Mouse (Mus musculus) neural tube, embryonic 14.5 days (tissue): ENCODE measurements at regions not wholly inside any gene's neighbourhood (a gene's known extent, or its start where the extent isn't known, plus 50 kb on each side); places are given as distances from the start of the nearest gene placed in this dataset.

Source experiments
- ATAC-seq: fragments of 200-750 bp; cut with Nextera tagmentation; 2 replicates; pipeline ENCODE4 v1.8.0; 2017; ENCODE audit warnings: low read depth, mild to moderate bottlenecking, moderate TSS enrichment, moderate library complexity
- H3K27ac ChIP-seq: fragments of 300-500 bp; sonication (generic); 2 replicates; pipeline ENCODE4 v1.5.1; 2014; ENCODE audit warnings: low read depth, mild to moderate bottlenecking, control low read depth, low read length, moderate library complexity, mixed read lengths
- H3K27me3 ChIP-seq: fragments of 300-500 bp; sonication (generic); 2 replicates; pipeline ENCODE4 v1.6.1; 2014; ENCODE audit warnings: low read length; ENCODE audit not compliant: control insufficient read depth, insufficient read depth
- H3K36me3 ChIP-seq: fragments of 300-500 bp; sonication (generic); 2 replicates; pipeline ENCODE4 v1.6.1; 2014; ENCODE audit warnings: low read length, mixed read lengths; ENCODE audit not compliant: control insufficient read depth, insufficient read depth
- H3K4me1 ChIP-seq: fragments of 300-500 bp; sonication (generic); 2 replicates; pipeline ENCODE4 v1.6.1; 2014; ENCODE audit warnings: low read length; ENCODE audit not compliant: control insufficient read depth, insufficient read depth
- H3K4me2 ChIP-seq: fragments of 300-500 bp; sonication (generic); 2 replicates; pipeline ENCODE4 v1.6.1; 2014; ENCODE audit warnings: mild to moderate bottlenecking, low read depth, low read length, control low read depth
- H3K4me3 ChIP-seq: fragments of 300-500 bp; sonication (generic); 2 replicates; pipeline ENCODE4 v1.5.1; 2014; ENCODE audit warnings: low read depth, low read length, control low read depth, mixed read lengths
- H3K9ac ChIP-seq: fragments of 300-500 bp; sonication (generic); replicated peaks from 2 replicates; pipeline ENCODE4 v1.6.1; 2014; ENCODE audit warnings: low read depth, mild to moderate bottlenecking, control low read depth, low read length, mixed read lengths
- H3K9me3 ChIP-seq: fragments of 300-500 bp; sonication (generic); 2 replicates; pipeline ENCODE4 v1.6.1; 2016; ENCODE audit warnings: low read length; ENCODE audit not compliant: control insufficient read depth
- WGBS: fragments of 180-500 bp; shearing (Covaris S2); extraction: QIAGEN DNeasy Blood & Tissue Kit; methylation state at CpG from one replicate; pipeline ENCODE4 v1.1.7; 2014; 5-methylcytosine and 5-hydroxymethylcytosine counted together

GRCm38 (mm10) chr14:21932771-21933170 lies 56.6 kb downstream of the Zfp503 start:
- WGBS = 85% methylated on average over 2 of the region's 2 CpGs
- ATAC-seq = no peak

DNA sequence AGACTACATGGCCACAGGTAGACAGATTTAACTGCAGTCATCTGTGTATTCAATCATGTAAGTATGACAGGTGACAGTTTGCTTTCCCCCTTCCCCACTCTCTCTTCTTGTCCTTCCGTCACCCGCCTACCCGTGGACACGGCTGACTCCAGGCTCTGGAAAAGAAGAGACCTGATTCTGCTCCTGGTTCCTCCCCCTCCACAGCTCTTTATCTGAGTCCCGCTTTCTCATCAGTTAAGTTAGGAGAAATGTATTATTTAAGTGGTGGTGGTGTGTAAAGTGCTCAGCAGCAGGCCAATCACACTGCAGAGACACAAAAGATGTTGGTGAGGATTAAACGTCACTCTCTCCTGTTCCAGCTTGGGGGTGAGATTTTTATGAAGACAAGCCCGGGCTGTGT lies 57.5 kb downstream of the Zfp503 start:
- Histone ChIP-seq H3K9me3 (no peaks in the 10 kb centered on the region), H3K4me2 (no peak overlapping the region), H3K27ac (no peak overlapping the region), H3K36me3 (no peaks in the 10 kb centered on the region), H3K4me3 (no peak overlapping the region), H3K27me3 (no peaks in the 10 kb centered on the region), H3K4me1 (no peaks in the 10 kb centered on the region), H3K9ac (no peak overlapping the region)
- ATAC-seq = no peak
- 73% methylated on average over 7 of the region's 7 CpGs for WGBS

More at GRCm38 (mm10) chr14:21932771-21933170, 56.6 kb downstream of the Zfp503 start:
- no peak overlapping the region for H3K4me2 ChIP-seq
- no peak overlapping the region for H3K27ac ChIP-seq
- H3K9me3 ChIP-seq = no peaks in the 10 kb centered on the region
- H3K27me3 ChIP-seq = no peaks in the 10 kb centered on the region
- H3K9ac ChIP-seq = no peak overlapping the region
- no peaks in the 10 kb centered on the region for H3K36me3 ChIP-seq
- H3K4me3 ChIP-seq = no peak overlapping the region
- H3K4me1 ChIP-seq = no peaks in the 10 kb centered on the region

DNA sequence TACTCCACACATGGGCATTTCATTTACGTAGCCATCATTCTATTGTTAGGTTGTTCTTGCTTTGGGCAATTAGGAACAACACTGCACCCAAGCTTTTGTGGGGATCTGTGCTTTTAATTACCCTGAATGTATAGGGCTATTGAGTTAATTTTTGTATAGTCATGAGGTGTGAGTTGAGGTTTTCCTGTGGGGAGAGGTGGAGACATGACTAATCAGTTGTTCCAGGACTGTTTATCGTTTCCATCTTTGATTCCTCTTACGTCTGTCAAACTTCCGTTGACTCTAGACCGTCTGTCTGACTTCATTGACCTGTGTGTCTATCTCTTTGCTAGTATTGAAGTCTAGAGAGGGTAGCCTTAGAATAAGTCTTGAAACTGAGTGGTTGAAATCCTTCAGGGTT lies 60.4 kb downstream of the Zfp503 start:
- no peak overlapping the region for H3K4me3 ChIP-seq
- no peak overlapping the region for H3K27ac ChIP-seq
- H3K27me3 ChIP-seq = no peaks in the 10 kb centered on the region
- no peaks in the 10 kb centered on the region for H3K4me1 ChIP-seq
- H3K36me3 ChIP-seq = no peaks in the 10 kb centered on the region
- no peaks in the 10 kb centered on the region for H3K9me3 ChIP-seq
- H3K9ac ChIP-seq = no peak overlapping the region
- no peak overlapping the region for H3K4me2 ChIP-seq
- 89% methylated on average over 5 of the region's 5 CpGs for WGBS
- ATAC-seq = no peak

- no peaks in the 10 kb centered on the region for H3K4me1 ChIP-seq
- no peak overlapping the region for H3K4me2 ChIP-seq
- H3K9ac ChIP-seq = no peak overlapping the region
- no peak for ATAC-seq
- no peaks in the 10 kb centered on the region for H3K27me3 ChIP-seq
- no peak overlapping the region for H3K4me3 ChIP-seq
- H3K27ac ChIP-seq = no peak overlapping the region
- H3K9me3 ChIP-seq = no peaks in the 10 kb centered on the region
- WGBS = 84% methylated on average over 3 of the region's 3 CpGs
- H3K36me3 ChIP-seq = no peaks in the 10 kb centered on the region
These were observed 67.9 kb upstream of the Comtd1 start for GRCm38 (mm10) chr14:21916671-21917070.

DNA sequence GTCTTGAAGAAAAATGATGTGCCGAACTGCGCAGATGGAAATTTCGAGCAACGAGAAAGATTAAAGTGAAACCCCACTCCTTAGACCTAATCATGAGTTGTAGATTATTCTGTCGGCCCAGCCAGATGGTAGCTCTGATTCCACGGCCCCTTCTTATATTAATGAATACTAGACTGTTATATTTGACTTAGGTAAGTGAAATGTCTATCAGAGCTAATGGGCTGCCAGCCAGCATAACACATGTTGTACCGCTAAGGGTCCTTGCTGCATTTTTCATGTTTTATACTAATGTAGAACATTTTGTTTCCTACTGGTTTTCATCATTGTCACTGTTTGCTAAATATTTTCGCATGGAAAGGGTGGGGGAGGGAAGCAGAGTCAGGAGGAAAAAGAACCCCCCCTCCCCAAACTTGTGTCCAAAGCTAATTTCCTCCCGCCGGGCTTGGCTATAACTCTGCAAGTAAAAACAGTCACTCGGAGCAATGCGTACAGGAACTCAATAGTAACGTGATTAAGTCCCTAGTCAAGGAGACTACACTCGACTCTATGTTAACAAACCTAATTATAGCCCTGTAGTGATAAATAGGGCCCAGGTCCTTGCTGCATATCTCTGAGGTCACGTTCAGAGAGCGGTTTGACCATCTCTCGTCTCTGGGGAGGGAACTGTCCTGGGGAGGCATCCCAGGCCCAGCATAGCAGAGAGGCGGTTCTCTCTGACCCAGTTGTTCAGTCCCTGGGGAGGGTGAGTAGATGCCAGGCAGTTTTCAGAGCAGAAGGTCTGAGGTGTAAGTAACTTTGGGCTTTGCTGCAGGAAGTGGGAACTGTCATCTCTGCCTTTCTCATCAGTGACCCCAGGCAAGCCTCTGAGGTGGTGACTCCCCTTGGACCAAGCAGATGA lies 56.0 kb upstream of the Comtd1 start:
- no peak overlapping the region for H3K4me2 ChIP-seq
- no peak overlapping the region for H3K9ac ChIP-seq
- no peak for ATAC-seq
- WGBS = 43% methylated on average over 18 of the region's 18 CpGs
- H3K27ac ChIP-seq = no peak overlapping the region
- no peak overlapping the region for H3K4me3 ChIP-seq
- H3K4me1 ChIP-seq = peaks cover 4% of the 10 kb centered on the region; the same call in 1 of the 2 replicates
- no peaks in the 10 kb centered on the region for H3K9me3 ChIP-seq
- no peaks in the 10 kb centered on the region for H3K27me3 ChIP-seq
- H3K36me3 ChIP-seq = no peaks in the 10 kb centered on the region

DNA sequence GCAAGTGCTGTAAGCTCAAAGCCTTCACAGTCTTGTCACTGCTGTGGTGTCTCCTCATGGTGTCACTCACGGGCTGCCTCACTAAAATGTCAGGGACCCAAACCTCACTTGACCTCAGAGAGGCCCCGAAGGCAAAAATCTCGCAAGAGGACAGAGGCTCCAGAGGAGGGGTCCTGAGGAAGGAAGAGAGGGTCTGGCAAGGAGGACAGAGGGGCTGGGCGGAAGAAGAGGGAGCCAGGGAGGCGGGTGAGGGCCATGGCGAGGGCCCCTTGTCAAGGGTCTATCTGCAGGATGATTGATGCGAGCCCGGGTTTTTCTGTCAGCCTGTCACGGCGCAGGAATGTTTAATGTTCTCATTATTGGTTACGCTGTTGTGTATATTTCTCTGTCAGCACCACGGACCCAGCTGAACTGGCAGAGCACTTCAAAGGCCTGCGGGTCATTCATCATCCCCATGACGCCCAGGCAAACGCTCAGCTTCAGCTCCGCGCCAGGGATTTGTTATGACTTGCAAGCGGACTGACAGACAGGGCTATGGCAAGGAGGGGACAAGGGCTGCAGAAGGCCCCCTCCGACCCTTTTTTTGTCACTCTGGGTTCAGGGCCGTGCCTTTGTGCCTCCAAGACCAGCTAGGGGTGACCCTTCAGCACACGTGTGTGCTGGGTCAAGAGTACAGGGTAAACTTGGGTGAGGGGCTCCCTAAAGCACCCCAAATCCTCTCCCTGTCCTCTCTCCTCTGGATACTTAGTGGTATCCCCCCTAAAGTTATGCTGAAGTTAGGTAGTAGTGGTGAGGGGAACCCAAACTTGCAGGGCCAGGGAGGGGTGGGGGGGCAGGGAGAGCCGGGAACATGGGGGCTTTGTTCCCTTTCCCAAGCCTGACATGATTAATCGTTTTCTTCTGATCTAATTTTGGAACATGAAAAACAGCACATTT lies 55.1 kb upstream of the Comtd1 start:
- 0 out of 2 replicates have a peak overlapping the region, but pooled peaks have one; percentile 14 for H3K4me2 ChIP-seq
- no peak overlapping the region for H3K9ac ChIP-seq
- peak; percentile 63; the same call in 1 of the 2 replicates for ATAC-seq
- peaks cover 4% of the 10 kb centered on the region; the same call in 1 of the 2 replicates for H3K4me1 ChIP-seq
- H3K9me3 ChIP-seq = no peaks in the 10 kb centered on the region
- H3K27me3 ChIP-seq = no peaks in the 10 kb centered on the region
- no peak overlapping the region for H3K4me3 ChIP-seq
- H3K36me3 ChIP-seq = no peaks in the 10 kb centered on the region
- 8% methylated on average over 23 of the region's 23 CpGs for WGBS
- no peak overlapping the region for H3K27ac ChIP-seq

GRCm38 (mm10) chr14:21902856-21903255 lies 54.1 kb upstream of the Comtd1 start:
- Histone ChIP-seq H3K27ac (no peak overlapping the region), H3K4me2 (no peak overlapping the region), H3K9me3 (no peaks in the 10 kb centered on the region), H3K36me3 (no peaks in the 10 kb centered on the region), H3K9ac (no peak overlapping the region), H3K4me1 (peaks cover 4% of the 10 kb centered on the region; the same call in 1 of the 2 replicates), H3K4me3 (no peak overlapping the region), H3K27me3 (no peaks in the 10 kb centered on the region)
- ATAC-seq = no peak
- WGBS = 82% methylated on average over 1 of the region's 1 CpGs

DNA sequence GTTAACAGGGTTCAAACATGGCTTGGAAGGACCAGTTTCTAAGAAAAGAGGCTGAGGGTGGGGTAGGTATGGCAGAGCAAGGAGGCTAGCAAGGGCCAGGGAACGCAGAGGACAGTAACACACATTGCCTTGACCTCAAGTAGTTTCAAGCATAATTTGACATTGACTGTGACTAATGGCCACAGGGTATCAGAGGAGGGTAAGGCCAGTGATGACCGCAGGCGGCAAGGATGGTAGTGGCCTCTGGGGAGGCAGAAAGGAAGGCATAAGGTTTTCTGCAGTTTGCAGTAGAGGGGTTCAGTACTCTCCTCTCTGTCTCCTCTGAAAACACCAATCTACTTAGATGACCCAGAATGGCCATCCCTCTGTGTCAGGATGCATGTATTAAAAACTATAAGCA lies 53.7 kb upstream of the Comtd1 start:
- no peak overlapping the region for H3K4me3 ChIP-seq
- H3K4me1 ChIP-seq = peaks cover 4% of the 10 kb centered on the region; the same call in 1 of the 2 replicates
- no peaks in the 10 kb centered on the region for H3K36me3 ChIP-seq
- H3K9me3 ChIP-seq = no peaks in the 10 kb centered on the region
- H3K27me3 ChIP-seq = no peaks in the 10 kb centered on the region
- WGBS = 69% methylated on average over 3 of the region's 3 CpGs
- H3K4me2 ChIP-seq = no peak overlapping the region
- no peak for ATAC-seq
- no peak overlapping the region for H3K27ac ChIP-seq
- H3K9ac ChIP-seq = no peak overlapping the region
